Mouse (Mus musculus): ENCODE results near the gene Gpc6.

Gene Gpc6

DNA sequence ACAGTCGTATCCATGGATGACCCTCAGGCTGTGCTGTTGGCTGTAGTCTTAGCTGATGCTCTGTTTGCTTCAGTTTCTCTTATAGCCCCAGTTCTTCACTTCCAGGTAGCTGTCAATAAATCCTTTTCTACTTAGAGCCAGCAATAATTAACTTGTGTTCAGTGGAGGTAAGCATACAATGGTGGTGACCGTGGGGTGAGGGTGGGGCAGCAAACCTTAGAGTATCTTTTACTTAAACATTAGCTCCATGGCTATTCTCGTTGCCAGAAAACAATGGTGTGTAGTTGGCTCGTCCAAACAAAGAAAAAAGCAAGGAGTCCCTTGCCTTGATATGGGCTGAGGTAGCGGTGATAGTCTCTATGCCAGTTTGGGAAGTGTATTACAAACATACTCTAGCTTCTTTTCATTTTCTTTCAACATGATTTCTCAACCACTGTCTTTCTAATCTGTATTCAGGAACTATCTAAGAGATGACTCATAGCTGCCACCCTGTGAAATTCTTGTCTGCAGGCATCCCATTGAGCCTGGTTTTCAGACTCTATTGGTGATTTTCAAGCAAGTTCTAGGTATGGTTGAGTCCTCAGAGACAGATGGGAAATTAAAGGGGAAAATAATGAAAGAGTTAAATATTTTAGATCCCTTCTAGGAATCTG lies 22.9 kb downstream of the Gpc6 start:
- peak in 1 of 2 experiments; percentile 10 for DNase-seq

DNA sequence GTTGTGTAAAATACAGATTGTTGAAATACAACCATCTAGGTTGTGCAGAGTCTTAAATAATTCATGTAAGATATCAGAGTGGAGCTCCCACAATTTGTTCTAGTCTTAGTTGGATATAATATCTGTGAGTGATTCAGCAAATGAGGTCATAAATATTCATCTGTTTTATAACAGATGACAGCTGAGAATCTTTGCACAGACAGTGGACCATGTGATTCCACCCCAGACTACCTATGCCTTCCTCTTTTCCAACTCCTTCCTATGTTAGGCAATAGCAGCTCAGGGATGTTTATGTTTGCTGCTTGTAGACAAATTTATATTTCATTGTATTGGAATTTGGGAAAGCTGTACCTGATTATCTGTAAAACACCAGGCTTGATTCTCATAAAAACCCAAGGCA lies 32.0 kb downstream of the Gpc6 start:
- DNase-seq: no peak

DNA sequence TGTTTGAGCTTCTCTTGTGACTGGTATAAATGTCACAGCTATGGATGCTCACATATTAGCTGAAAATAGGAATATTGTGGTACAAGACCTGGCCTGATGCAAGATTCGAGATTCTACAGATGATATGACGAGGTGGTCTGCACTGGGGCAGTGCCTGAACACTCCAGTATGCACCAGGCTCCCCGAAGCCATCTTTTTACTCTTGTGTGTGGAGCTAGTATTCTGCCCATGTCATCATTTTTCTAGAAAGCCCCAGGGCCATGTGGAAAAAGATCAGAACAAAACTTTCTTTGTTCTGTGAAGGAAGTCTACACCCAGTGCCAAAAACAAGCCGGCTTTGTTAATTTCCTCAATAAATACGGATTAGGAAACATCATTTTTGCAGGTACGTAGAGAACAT lies 39.7 kb downstream of the Gpc6 start:
- no peak for DNase-seq

DNA sequence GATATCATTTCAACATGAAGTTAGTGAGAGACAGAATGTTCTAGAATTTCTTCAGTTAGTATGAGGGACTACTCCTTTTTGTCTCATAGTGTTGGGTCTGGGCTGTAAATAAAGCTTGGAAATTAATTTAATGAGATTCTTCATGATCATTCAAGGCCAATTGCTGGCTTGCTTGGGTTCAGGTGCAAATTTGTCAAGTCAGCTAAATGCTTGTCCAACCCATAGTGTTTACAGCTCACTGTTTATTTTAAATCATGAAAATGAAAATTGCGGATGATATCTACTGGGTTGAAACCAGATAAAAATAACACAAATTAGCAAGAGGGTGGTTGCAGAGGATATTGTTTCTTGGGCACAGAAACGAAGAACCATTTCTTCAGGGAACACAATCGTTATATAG lies 49.6 kb downstream of the Gpc6 start:
- no peak for DNase-seq

GRCm38 (mm10) chr14:116975224-116975623 lies 50.1 kb downstream of the Gpc6 start:
- DNase-seq: no peak

DNA sequence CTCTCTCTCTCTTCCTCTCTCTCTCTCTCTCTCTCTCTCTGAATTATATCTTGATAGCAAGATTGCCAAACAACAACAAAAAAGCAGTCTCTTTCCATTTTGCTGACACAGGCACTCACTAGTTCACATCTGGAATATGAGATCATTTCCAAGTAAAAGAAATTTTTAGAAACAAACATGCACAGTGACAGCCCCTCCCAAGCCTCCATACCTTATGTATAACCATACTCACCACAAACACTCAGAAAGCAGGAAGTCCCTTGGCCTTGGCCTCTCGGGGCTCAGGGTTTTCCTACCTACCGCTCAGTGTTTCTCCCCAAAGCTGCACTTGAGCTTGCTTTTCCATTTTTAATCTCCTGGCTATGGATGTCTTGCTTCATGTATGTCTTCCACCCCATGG lies 52.1 kb downstream of the Gpc6 start:
- DNase-seq: no peak

DNA sequence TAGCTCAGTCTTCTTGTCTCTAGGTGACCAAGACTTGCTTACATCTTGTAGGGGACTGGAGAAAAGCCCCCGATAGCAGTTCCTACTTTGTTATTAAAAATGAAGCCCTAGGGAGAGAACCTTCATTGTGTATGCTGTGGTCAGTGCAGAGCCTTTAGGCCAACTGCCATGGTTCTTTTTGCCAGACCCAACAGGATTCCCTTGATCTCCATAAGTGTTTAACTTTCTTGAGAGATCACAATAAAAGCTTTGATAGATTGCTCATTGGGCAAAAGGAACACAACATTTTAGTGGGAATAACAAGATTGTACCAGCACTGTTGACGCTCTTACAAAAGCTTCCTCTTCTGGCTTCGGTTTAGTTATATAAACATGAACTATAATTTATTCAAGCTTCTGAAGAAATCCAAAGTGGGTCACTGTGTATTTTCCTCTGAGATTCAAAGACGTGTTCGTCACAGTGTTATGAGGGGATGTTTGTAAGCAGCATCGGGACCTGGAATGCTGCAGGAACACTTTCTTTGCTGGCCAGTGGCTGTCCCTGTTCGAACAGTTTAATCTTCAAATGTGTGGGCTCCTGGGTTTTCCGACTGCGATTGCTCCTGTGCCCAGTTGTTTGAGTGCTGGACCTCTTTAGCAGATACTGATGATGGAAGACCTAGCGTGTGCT lies 54.7 kb downstream of the Gpc6 start:
- DNase-seq: no peak

DNA sequence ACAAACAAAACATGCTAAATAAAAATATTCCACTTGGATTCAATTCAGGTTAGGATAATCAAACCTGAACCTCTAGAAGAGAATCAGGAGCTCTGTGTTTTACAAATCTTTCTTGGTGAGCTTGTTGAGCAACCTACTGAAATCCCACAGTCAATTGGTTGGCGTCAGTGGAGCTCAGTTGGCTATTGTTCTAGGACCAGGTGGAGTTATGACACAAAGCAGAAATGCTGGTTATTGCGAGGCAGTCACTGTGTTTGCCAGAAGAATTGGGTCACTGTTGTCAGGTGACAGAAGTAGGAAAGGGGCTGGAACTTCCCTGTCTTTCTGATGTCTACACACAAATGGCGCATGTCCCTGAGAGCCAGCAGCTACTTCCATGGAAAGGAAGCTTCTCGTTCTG lies 56.6 kb downstream of the Gpc6 start:
- no peak for DNase-seq

DNA sequence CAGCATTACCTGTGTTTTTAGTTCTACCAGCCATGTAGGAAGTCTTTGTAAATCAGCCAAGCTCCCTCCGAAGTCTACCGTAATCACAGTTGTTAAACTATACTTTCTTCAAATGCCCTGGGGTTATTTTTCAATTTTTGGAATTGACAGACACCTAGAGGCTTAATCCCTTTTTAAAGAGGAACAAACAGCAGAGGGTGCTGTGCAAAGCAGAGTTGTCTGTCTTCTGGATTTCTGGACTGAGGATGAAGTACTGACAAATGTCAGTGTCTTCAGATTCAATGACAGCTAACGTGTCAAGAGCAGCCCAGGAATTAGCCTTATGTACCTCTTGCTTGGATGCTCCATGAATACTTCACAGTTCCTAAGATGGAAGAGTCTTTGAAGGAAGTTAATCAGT lies 62.2 kb downstream of the Gpc6 start:
- no peak for DNase-seq

GRCm38 (mm10) chr14:117000376-117000775 lies 75.3 kb downstream of the Gpc6 start:
- no peak for DNase-seq

GRCm38 (mm10) chr14:117002313-117002712 lies 77.2 kb downstream of the Gpc6 start:
- no peak for DNase-seq

DNA sequence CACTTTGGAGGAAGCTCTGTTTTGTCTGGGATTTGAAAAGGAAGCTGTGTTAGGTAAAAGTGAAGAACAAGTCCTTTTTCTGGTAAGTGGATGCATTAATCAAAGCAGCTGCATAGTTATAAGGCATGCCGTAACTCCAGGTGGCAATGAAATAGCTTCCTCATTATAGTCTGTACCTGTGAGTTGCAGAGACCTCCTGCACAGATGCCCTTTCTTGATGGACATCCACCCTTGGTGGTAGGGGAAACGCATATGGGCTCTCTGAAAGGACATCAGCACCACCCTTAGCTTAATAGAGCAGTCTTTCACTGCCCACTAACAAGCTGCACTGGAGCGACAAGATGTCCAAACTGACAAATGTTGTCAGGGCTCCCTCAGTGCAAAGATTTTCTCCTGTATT lies 83.7 kb downstream of the Gpc6 start:
- DNase-seq: no peak

DNA sequence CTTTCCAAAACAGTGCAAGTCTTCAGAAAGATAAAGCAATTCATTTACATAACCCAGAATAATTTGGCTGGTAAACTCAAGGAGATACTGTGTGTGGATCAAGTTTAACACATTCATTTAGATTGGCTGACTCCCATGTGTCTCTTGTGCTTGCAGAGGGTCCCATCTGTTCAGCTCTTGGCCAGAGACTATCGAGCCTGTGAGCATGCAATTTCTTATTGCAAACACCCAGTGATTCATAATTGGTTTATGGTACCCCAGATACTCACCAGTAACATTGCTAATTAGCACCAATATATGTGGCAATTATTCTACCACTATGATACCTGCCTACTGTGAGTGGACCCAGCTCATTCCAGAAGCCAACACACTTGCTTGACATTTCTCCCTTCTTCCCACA lies 87.9 kb downstream of the Gpc6 start:
- DNase-seq: no peak

DNA sequence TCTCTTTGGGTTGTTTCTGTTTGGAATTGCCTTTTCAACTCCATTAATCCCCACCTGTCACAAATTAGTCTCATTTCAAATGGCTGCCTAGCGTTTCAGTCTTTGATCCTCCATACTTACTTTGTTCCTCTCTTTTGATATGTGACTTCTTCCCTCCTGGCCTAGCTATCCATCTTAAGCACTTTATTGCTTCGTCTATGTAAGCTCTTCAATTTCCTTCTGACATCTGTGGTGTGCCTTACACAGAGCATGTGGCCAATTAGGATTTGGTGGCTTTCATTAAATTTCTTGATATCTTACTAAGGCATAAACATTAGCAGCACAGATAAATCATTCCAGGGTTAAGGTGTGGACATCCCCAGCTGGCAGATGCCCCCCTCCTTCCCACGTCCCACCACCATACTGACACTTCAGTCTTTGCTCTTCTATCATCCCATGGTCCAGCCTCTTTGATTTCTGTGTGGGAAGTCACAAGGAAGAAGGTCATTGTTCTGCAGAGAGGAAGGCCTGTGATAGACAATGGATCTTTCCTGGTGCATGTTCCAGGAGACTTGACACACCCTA lies 88.5 kb downstream of the Gpc6 start:
- DNase-seq: no peak

DNA sequence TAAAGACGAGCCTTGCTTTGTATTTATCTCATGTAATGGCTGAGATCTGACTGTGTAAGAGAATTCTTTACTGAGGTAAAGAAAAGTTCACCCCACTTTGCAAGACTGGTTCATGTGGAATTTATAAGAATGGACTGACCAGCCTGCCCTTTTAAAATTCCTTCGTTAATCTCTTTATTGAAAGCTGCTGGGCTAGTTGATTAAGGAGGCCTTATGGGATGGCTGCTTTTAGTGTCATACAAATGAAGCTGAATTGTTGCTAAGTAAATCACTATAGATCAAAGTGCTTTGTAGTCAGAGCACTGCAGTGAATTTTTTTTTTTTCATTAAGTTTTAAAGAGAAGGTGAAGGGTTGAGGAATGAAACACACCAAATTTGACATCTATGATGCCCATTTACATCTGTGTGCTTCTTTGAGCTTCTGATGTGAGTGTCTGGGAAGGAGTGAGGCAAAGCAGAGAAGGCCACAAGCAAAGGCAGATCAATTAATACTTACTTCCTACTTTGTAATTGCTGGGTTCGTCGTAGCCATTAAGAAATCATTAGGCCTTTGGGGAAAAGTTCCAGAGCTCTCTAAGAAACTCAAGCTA lies 90.3 kb downstream of the Gpc6 start:
- DNase-seq: no peak

DNA sequence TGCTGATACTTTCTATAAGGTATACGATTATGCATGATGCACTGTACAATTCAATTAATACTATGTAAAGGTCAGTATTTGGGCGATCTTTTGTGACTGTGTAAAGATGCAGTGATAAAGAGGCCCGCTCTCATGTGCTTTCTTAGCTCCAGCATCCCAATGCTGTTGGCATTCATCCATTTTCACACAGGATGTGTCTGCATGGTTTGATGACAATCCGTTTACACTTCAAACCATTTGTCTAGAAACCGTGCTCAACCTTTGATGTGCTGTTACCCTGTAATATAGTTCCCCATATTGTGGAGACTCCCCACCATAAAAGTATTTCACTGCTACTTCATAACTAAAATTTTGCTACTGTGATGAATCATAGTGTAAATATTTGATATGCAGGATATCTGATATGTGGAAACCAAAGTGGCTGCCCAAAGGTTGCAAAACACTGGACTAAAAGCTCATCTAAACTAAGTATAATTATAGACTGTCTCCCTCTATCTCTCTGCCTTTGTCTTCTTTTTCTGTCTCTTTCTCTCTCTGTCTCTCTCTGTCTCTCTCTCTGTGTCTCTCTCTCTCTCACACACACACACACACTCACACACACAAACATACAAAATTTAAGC lies 97.2 kb downstream of the Gpc6 start:
- DNase-seq: no peak

GRCm38 (mm10) chr14:117034146-117034545 lies 109.0 kb downstream of the Gpc6 start:
- no peak for DNase-seq

DNA sequence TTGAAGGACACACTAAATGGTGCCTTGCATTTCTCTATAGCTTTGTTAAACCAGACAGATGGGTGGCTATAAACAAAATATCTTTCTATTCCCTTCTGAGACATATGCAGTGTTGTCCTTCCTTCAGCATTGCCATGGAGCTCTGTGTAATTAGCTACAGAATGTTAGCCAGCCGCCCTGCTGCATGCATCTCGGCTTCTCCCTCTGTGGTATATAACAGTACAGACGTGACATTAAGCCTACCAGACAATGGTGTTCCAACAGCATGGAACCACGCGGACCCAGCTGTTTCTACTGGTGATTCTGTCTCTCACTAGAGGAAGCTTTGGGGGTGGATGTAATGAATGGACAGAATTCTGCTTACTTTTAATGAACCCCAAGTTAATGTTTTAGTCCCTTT lies 115.9 kb downstream of the Gpc6 start:
- DNase-seq: no peak

DNA sequence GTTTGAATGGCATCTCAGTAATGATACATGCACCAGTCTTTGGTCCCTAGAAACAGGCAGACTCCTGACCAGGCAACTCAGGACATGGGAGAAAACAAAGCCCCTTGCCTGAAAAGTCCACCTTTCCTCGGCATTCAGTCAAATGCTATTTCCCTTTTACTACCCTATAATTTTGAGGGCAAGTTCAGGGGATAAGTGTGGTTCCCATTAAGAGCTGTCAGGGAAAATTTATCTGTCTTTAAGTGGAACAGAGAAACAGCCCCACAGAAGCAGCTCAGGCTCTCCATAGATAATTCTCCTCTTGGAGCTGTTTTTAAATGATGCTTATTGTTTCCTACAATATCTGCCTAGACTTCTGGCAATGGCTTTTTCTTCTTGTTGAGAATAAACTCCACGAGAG lies 123.8 kb downstream of the Gpc6 start:
- no peak for DNase-seq

- DNase-seq: no peak
Measured at GRCm38 (mm10) chr14:117050877-117051276, 125.8 kb downstream of the Gpc6 start.

- DNase-seq: no peak
Measured at GRCm38 (mm10) chr14:117053361-117053760, 128.2 kb downstream of the Gpc6 start.

DNA sequence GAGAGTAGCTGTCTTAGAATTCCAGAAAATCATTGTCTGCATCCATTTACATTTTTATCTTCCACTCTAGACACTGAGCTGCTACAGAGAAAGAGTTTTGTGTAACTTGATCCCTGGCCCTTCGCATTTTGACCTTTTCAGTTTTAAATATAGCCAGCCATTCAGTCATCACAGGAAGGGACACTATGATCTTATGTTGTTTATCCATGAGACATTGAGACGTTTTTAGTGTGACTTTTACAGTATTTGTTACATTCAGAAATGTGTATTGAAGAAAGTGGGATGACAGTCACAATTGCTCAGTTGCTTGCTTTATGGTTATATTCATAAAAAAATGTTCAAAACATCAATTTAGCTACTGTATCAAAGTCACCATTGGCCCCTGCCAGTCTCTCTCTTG lies 130.0 kb downstream of the Gpc6 start:
- DNase-seq: no peak

GRCm38 (mm10) chr14:117061078-117061477 lies 136.0 kb downstream of the Gpc6 start:
- DNase-seq: no peak

- no peak for DNase-seq
Measured at GRCm38 (mm10) chr14:117061527-117061926, 136.4 kb downstream of the Gpc6 start.

Measured in kidney, postnatal 4 days (tissue).